Mouse (Mus musculus) thymus, postnatal 36 days (tissue): ENCODE data around the gene Garnl3.
"Not testable (repeated sequence)": the region's sequence is repeated elsewhere in the genome, so short reads cannot be mapped to it uniquely, and the experiment has no call there.

Experiments
- DNase-seq, 2 experiments: peaks; one replicate each; pipeline ENCODE4 v3.0.0; 2022; ENCODE audit warnings: mixed read lengths in 2 of 2

Gene Garnl3

DNA sequence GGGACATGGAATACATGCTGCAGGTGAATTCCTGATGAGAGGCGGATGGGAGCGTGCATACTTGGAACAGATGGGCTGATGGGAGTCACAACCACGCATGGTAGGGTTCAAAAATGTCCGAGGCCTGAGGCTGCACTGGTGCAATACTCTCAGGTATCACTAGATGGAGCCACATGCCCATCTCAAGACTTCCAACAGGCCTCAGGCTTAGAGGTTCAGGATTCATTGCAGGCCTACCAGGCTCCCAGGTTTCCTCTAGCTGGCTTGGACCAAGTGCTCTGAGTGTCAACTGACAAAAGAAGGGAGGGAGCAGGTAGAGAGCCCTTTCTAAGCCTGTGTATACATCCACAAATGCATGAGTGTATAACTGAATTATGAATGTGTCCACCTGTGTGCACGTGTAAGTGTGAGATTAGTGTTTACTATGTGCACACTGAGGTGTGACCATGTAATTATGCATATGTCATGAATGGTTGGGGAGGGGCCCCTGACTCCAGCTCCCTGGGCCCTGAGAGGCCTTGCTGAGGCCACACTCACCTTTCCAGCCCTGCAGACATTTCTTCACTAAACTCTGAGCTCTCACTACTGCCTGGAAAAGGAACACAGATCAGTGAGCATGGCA is 23.4 kb upstream of the Garnl3 start:
- peak; percentile 53 to 65 for DNase-seq

DNA sequence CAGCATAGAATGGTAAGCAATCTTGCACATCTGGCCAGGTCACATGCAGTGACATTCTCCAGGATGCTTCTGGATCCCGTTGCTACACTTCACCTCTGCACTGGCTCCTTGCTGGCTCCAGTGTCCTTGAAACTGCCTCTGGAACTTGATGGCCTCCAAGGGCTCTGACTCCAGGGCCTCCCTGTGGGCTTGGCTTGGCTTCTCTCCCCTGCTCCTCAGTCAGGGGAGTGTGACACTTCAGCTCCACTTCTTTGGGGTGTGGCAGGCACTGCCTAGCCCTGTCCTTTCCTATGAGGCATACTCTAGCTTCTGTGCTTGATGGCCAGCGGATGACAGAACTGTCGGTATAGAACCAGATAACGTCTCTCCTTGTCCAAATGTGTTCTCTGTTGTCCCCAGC is 15.5 kb upstream of the Garnl3 start:
- no peak for DNase-seq

DNA sequence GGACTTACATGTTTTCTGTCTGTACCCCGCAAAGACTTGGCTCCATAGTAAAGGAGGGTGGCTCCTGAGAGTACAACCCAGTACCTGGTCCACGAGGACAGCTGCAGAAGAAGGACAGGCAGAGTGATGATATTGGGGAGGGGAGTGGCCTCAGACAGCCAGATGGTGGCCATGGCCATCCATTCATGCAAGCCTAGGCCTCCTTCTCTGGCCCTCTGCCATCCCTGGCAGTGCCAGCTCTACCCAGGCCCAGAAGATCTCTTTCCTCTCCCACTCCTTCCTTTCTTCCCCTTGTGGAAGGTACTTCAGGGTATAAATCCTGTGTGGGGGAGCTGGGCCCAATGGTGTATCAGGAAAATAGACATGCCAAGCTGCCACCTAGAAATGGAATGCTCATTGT is 11.8 kb upstream of the Garnl3 start:
- no peak for DNase-seq

- no peak for DNase-seq
Observed at GRCm38 (mm10) chr2:33138491-33138890, 7.0 kb upstream of the Garnl3 start.

- no peak for DNase-seq
Observed at GRCm38 (mm10) chr2:33137731-33138130, 6.3 kb upstream of the Garnl3 start.

- DNase-seq = no peak
Observed at GRCm38 (mm10) chr2:33137244-33137643, 5.8 kb upstream of the Garnl3 start.

GRCm38 (mm10) chr2:33136366-33136765 is 4.9 kb upstream of the Garnl3 start:
- no peak for DNase-seq

GRCm38 (mm10) chr2:33134766-33135490 is 3.5 kb upstream of the Garnl3 start:
- no peak for DNase-seq

DNA sequence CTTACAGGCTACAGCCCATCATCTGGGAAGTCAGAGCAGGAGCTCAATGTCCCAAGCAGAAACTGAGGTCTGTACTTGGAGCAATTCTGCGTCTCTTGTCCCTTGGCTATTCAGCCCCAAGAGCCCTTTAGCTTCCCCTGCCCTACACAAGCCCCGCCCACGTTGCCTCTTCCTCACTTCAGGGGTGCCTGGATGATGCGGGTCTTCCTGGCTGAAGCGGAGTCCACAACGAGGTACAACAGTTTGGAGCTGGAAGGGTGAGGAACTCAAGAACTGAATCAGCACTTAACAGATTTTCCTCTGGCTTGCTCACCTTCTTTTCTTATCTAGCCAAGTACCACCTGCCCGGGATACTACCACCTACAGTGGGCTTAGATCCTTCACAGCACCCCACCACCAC is 852 bp upstream of the Garnl3 start:
- DNase-seq = peak in 1 of 2 experiments; percentile 29

GRCm38 (mm10) chr2:33130526-33131483 is 649 bp downstream of the Garnl3 start:
- peak; percentile 91 to 92 for DNase-seq

DNA sequence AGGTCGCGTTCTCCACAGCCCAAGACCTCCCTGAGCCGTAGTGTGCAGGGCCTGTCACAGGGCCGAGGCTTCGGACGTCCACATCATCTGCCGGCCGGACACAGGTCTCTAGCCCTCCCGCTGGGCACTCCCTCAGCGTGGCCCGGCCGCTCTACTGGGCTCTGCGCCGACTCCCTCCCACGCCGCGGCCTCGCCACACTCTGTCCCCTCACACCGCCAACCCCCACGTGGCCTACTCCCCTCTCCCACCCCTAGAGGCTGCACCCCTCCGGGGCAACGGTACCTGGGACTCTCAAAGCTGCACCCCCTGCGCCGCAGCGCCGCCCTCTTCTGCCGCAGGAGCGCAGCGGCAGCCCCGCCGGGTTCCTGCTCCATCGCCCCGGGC is 1.3 kb downstream of the Garnl3 start:
- DNase-seq = no peak

DNA sequence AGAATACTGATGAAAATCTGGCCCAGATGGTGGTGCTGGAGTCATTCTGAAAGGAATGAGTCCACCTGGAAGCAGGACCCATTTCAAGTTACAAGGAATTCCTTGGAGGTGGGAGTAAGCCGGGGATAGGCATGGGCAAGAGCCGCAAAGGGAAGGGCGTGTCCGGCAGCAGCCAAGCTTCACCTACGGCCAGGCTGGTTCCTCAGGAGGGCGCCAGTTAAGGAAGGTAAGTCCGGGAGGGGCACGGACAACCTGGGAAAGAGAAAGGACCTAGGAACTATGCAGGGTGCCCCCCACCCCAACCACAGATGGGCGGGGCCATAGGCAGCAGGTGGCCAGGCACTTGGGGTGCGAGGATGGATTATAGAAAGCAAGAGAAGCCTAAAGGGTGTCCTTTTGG is 1.8 kb downstream of the Garnl3 start:
- peak; percentile 17 to 54 for DNase-seq

GRCm38 (mm10) chr2:33129005-33129404 is 2.4 kb downstream of the Garnl3 start:
- no peak for DNase-seq

- no peak for DNase-seq
Observed at GRCm38 (mm10) chr2:33127271-33127670, 4.2 kb downstream of the Garnl3 start.

- DNase-seq = no peak
Observed at GRCm38 (mm10) chr2:33122856-33123255, 8.6 kb downstream of the Garnl3 start.

- DNase-seq = no peak
Observed at GRCm38 (mm10) chr2:33100536-33100935, 30.9 kb downstream of the Garnl3 start.

- DNase-seq = not testable (repeated sequence)
Observed at GRCm38 (mm10) chr2:33097326-33097725, 34.1 kb downstream of the Garnl3 start.

- peak; percentile 24 to 32 for DNase-seq
Observed at GRCm38 (mm10) chr2:33095221-33095671, 36.2 kb downstream of the Garnl3 start.

DNA sequence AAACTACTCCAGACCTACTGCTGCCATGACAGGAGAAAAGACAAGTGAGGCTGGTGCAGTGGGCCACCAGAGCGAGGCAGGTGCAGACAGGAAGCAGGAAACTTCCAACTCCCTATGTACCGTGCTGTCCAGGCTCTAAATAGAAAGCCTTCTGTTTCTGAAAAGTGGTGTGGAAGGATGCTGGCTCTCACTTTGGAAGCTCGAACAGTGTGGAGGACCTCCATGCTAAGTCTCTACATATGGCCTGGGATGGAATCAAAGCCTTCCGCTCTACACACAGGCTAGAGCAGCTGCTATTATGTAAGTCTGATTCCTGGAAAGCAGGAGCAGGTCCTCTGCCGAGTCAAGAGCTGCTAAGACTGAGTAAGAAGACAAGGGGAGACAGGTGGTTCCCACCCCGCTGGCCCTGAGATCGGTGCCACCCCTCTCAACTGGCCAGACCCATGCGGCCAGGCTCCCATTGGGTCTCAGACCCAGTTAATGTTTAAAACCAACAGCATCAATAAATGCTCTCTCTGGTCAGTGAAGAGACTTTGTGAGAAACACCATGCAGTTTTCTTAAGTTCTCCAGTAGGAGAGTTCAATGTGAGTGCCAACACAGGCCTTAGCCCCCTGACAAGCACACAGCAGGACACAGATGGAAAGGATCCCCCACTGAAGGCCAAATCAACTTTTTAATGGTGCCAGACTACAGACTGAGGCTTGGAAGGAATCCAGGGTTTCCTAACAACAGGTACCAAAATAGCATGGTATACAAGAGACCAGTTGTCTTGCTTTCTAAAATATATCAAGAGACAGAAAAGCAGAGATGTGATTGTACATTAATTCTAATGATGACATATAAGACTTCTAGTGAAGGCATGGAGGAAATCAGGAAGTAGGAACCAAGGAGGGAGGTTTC is 40.6 kb downstream of the Garnl3 start:
- no peak for DNase-seq

GRCm38 (mm10) chr2:33090033-33090400 is 41.4 kb downstream of the Garnl3 start:
- DNase-seq = not testable (repeated sequence)

- no peak for DNase-seq
Observed at GRCm38 (mm10) chr2:33089356-33090032, 42.0 kb downstream of the Garnl3 start.
